Mouse (Mus musculus): ENCODE results near the gene Tmem181a. TPM values are rescaled to one million over a fixed set of nuclear protein-coding genes. Genes with fewer than 3 reads are reported as not detected.
"Not testable (repeated sequence)": the region's sequence is repeated elsewhere in the genome, so short reads cannot be mapped to it uniquely, and the experiment has no call there.

Tmem181a gene
- total RNA-seq (2015; ENCODE audit: low replicate concordance) (0.42 and 0.58 TPM in 2 replicates), total RNA-seq (2017; ENCODE audit: low replicate concordance) (0.56 and 2.2 TPM in 2 replicates)

- not testable (repeated sequence) for ATAC-seq (replicated peaks; ENCODE audit: low FRiP score, poor library complexity, severe bottlenecking)
Measured at GRCm38 (mm10) chr17:6256400-6257069, at the start of gene Tmem181a. Gene Tmem181a (plus strand): TSS chr17:6256860.

- ATAC-seq (replicated peaks; ENCODE audit: low FRiP score, poor library complexity, severe bottlenecking) = no peak
Measured at GRCm38 (mm10) chr17:6211721-6212120, 44.9 kb upstream of the Tmem181a start.

- ATAC-seq (replicated peaks; ENCODE audit: low FRiP score, poor library complexity, severe bottlenecking) = no peak
Measured at GRCm38 (mm10) chr17:6215640-6216039, 41.0 kb upstream of the Tmem181a start.

GRCm38 (mm10) chr17:6216514-6216913 is 40.1 kb upstream of the Tmem181a start:
- no peak for ATAC-seq (replicated peaks; ENCODE audit: low FRiP score, poor library complexity, severe bottlenecking)

GRCm38 (mm10) chr17:6232633-6233032 is 24.0 kb upstream of the Tmem181a start:
- ATAC-seq (replicated peaks; ENCODE audit: low FRiP score, poor library complexity, severe bottlenecking) = not testable (repeated sequence)

GRCm38 (mm10) chr17:6251298-6251697 is 5.4 kb upstream of the Tmem181a start:
- ATAC-seq (replicated peaks; ENCODE audit: low FRiP score, poor library complexity, severe bottlenecking) = not testable (repeated sequence)

- ATAC-seq (replicated peaks; ENCODE audit: low FRiP score, poor library complexity, severe bottlenecking) = not testable (repeated sequence)
Measured at GRCm38 (mm10) chr17:6257070-6257456, 403 bp downstream of the Tmem181a start.

- ATAC-seq (replicated peaks; ENCODE audit: low FRiP score, poor library complexity, severe bottlenecking) = not testable (repeated sequence)
Measured at GRCm38 (mm10) chr17:6269876-6270831, 13.5 kb downstream of the Tmem181a start.

- not testable (repeated sequence) for ATAC-seq (replicated peaks; ENCODE audit: low FRiP score, poor library complexity, severe bottlenecking)
Measured at GRCm38 (mm10) chr17:6270840-6271239, 14.2 kb downstream of the Tmem181a start.

GRCm38 (mm10) chr17:6271970-6272369 is 15.3 kb downstream of the Tmem181a start:
- not testable (repeated sequence) for ATAC-seq (replicated peaks; ENCODE audit: low FRiP score, poor library complexity, severe bottlenecking)

- ATAC-seq (replicated peaks; ENCODE audit: low FRiP score, poor library complexity, severe bottlenecking) = not testable (repeated sequence)
Measured at GRCm38 (mm10) chr17:6274693-6275092, 18.0 kb downstream of the Tmem181a start.

GRCm38 (mm10) chr17:6279205-6279604 is 22.5 kb downstream of the Tmem181a start:
- ATAC-seq (replicated peaks; ENCODE audit: low FRiP score, poor library complexity, severe bottlenecking) = not testable (repeated sequence)

GRCm38 (mm10) chr17:6279772-6280171 is 23.1 kb downstream of the Tmem181a start:
- not testable (repeated sequence) for ATAC-seq (replicated peaks; ENCODE audit: low FRiP score, poor library complexity, severe bottlenecking)

- ATAC-seq (replicated peaks; ENCODE audit: low FRiP score, poor library complexity, severe bottlenecking) = not testable (repeated sequence)
Measured at GRCm38 (mm10) chr17:6280513-6280912, 23.9 kb downstream of the Tmem181a start.

GRCm38 (mm10) chr17:6283137-6283536 is 26.5 kb downstream of the Tmem181a start:
- ATAC-seq (replicated peaks; ENCODE audit: low FRiP score, poor library complexity, severe bottlenecking) = not testable (repeated sequence)

- ATAC-seq (replicated peaks; ENCODE audit: low FRiP score, poor library complexity, severe bottlenecking) = not testable (repeated sequence)
Measured at GRCm38 (mm10) chr17:6286169-6286568, 29.5 kb downstream of the Tmem181a start.

GRCm38 (mm10) chr17:6289045-6289444 is 32.4 kb downstream of the Tmem181a start:
- not testable (repeated sequence) for ATAC-seq (replicated peaks; ENCODE audit: low FRiP score, poor library complexity, severe bottlenecking)

- ATAC-seq (replicated peaks; ENCODE audit: low FRiP score, poor library complexity, severe bottlenecking) = not testable (repeated sequence)
Measured at GRCm38 (mm10) chr17:6293882-6294281, 37.2 kb downstream of the Tmem181a start.

- not testable (repeated sequence) for ATAC-seq (replicated peaks; ENCODE audit: low FRiP score, poor library complexity, severe bottlenecking)
Measured at GRCm38 (mm10) chr17:6297060-6297795, 40.6 kb downstream of the Tmem181a start.
